Mouse (Mus musculus) forebrain, embryonic 15.5 days (tissue): ENCODE results near the gene Irf2bp1. TPM values are rescaled to one million over a fixed set of nuclear protein-coding genes. Genes with fewer than 3 reads are reported as not detected.

ENCODE experiments used
- ATAC-seq: fragments of 200-750 bp; cut with Nextera tagmentation; replicated peaks from 2 replicates; pipeline ENCODE4 v1.8.0; 2017; ENCODE audit warnings: mild to moderate bottlenecking, moderate TSS enrichment, moderate library complexity
- H3K27ac ChIP-seq: fragments of 300-500 bp; sonication (generic); replicated peaks from 2 replicates; pipeline ENCODE4 v1.5.1; 2015; ENCODE audit warnings: mild to moderate bottlenecking, inconsistent platforms
- H3K27me3 ChIP-seq: fragments of 300-500 bp; sonication (generic); 2 replicates; pipeline ENCODE4 v1.6.1; 2015; ENCODE audit warnings: inconsistent platforms
- H3K36me3 ChIP-seq: fragments of 300-500 bp; sonication (generic); 2 replicates; pipeline ENCODE4 v1.6.1; 2015; ENCODE audit warnings: mild to moderate bottlenecking, inconsistent platforms
- H3K4me1 ChIP-seq: fragments of 300-500 bp; sonication (generic); 2 replicates; pipeline ENCODE4 v1.6.1; 2015; ENCODE audit warnings: inconsistent platforms
- H3K4me2 ChIP-seq: fragments of 300-500 bp; sonication (generic); replicated peaks from 2 replicates; pipeline ENCODE4 v1.6.1; 2015; ENCODE audit warnings: mild to moderate bottlenecking, inconsistent platforms
- H3K4me3 ChIP-seq: fragments of 300-500 bp; sonication (generic); 2 replicates; pipeline ENCODE4 v1.5.1; 2015; ENCODE audit warnings: mild to moderate bottlenecking, inconsistent platforms
- H3K9ac ChIP-seq: fragments of 300-500 bp; sonication (generic); replicated peaks from 2 replicates; pipeline ENCODE4 v1.6.1; 2015; ENCODE audit warnings: mild to moderate bottlenecking, inconsistent platforms
- H3K9me3 ChIP-seq: fragments of 300-500 bp; sonication (generic); 2 replicates; pipeline ENCODE4 v1.6.1; 2016; ENCODE audit warnings: inconsistent platforms
- WGBS: fragments of 180-500 bp; shearing (Covaris S2); methylation state at CpG from one replicate; pipeline ENCODE4 v1.1.7; 2015; ENCODE audit warnings: mixed read lengths; 5-methylcytosine and 5-hydroxymethylcytosine counted together
- polyA plus RNA-seq: library from polyadenylated mRNA; unstranded; fragments of >200 nt; fragmentation: Nextera tagmentation; extraction: Ambion mirVana; gene quantifications from 2 replicates; pipeline ENCODE4 v1.2.1, GENCODE M21; 2015

Gene Irf2bp1
- polyA plus RNA-seq, 1 experiment from 2014 or later = 36.7 TPM

DNA sequence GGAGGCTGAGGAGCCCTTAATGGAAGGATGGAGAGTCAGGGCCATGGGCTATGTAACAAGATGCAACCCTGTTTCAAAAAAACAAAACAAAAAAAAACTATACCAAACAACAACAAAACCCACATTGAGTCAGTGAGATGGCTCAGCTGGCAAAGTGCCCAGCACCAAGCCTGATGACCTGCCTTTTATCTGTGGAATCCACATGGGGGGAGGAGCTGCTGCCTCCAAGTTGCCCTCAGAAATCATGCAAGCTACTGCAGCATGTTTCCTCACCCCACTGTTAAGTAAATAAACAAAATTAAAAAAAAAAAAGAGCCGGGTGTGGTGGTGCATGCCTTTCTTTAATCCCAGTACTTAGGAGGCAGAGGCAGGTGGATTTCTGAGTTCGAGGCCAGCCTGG lies 17.3 kb upstream of the Irf2bp1 start:
- no peak overlapping the region for H3K4me3 ChIP-seq
- no peaks in the 10 kb centered on the region for H3K36me3 ChIP-seq
- ATAC-seq = no peak
- H3K27ac ChIP-seq = no peak overlapping the region
- WGBS = 85% methylated on average over 2 of the region's 2 CpGs
- H3K9ac ChIP-seq = no peak overlapping the region
- no peaks in the 10 kb centered on the region for H3K9me3 ChIP-seq
- no peak overlapping the region for H3K4me2 ChIP-seq
- no peaks in the 10 kb centered on the region for H3K27me3 ChIP-seq
- peaks cover 5% of the 10 kb centered on the region for H3K4me1 ChIP-seq

DNA sequence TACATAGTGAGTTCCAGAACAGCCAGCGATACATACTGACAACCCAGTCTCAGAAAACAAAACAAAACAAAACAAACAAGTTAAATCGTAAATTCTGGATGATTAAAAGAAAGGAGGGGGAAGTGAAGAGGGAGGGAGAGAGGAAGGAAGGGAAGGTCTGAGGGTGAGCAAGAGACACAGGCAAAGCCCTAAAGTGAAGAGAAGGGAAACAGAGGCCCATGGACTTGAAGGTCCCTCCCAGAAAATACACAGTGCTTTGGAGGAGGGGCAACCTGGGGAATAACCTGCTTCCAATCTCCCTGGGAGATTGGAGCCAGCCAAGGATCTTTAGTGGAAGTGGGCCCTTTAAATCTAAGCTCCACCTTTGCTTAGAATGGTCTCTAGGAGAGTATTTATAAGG lies 16.7 kb upstream of the Irf2bp1 start, which contains the start of gene Nanos2:
Nanos2 (plus strand) TSS at position 301 of the 400 bp plus-strand sequence.
- Histone ChIP-seq H3K27ac (no peak within 1 kb of the TSS), H3K4me3 (no peak within 1 kb of the TSS), H3K4me2 (no peak within 1 kb of the TSS), H3K9me3 (no peaks in the 10 kb centered on the region), H3K9ac (no peak within 1 kb of the TSS), H3K36me3 (no peaks in the 10 kb centered on the region), H3K27me3 (0 out of 2 replicates have a peak, but pooled peaks cover under 1% of the 10 kb centered on the region), H3K4me1 (peaks cover 11% of the 10 kb centered on the region)
- ATAC-seq = no peak
- 72% methylated on average over 2 of the region's 2 CpGs for WGBS

DNA sequence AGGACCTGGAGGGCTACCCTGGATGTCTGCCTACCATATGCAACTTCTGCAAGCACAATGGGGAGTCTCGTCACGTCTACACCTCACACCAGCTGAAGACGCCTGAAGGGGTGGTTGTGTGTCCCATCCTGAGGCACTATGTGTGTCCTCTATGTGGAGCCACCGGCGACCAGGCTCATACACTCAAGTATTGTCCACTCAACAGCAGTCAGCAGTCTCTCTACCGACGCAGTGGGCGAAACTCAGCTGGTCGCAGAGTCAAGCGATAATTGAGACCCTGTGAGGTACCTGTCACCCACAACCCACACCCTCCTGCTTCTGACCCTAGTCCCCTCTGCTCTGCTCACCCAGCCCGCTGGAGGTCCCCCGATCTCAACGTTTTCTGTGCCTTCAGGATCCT lies 16.1 kb upstream of the Irf2bp1 start:
- H3K27ac ChIP-seq = no peak overlapping the region
- H3K9ac ChIP-seq = no peak overlapping the region
- H3K4me1 ChIP-seq = peaks cover 18% of the 10 kb centered on the region
- peaks cover 7% of the 10 kb centered on the region; the same call in 1 of the 2 replicates for H3K27me3 ChIP-seq
- H3K4me3 ChIP-seq = no peak overlapping the region
- no peaks in the 10 kb centered on the region for H3K36me3 ChIP-seq
- WGBS = 75% methylated on average over 13 of the region's 13 CpGs
- no peak for ATAC-seq
- H3K4me2 ChIP-seq = no peak overlapping the region
- no peaks in the 10 kb centered on the region for H3K9me3 ChIP-seq

DNA sequence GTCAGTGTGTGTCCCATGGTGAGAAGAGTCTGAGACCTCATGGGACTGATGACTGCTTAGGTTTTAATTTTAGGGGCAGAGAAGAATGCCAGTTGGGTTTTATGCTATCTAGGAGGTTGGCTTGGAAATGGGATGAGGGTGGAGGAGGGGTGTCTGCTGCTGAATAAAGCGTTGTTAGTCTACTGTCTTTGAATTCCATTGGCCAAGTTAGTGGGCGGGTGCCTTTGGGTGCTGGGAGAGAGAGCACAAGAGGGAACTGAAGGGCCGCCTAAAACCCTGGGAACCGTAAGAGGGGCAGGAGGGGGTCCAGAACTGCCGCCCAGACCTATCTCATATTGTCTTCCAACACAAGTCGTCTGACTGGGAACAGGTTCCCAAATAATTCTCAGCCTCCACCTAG lies 15.1 kb upstream of the Irf2bp1 start:
- Histone ChIP-seq H3K9me3 (no peaks in the 10 kb centered on the region), H3K27me3 (peaks cover 11% of the 10 kb centered on the region; the same call in 1 of the 2 replicates), H3K27ac (no peak overlapping the region), H3K4me1 (peaks cover 27% of the 10 kb centered on the region), H3K36me3 (no peaks in the 10 kb centered on the region), H3K4me2 (no peak overlapping the region), H3K9ac (no peak overlapping the region), H3K4me3 (no peak overlapping the region)
- ATAC-seq = no peak
- WGBS = 67% methylated on average over 6 of the region's 6 CpGs

DNA sequence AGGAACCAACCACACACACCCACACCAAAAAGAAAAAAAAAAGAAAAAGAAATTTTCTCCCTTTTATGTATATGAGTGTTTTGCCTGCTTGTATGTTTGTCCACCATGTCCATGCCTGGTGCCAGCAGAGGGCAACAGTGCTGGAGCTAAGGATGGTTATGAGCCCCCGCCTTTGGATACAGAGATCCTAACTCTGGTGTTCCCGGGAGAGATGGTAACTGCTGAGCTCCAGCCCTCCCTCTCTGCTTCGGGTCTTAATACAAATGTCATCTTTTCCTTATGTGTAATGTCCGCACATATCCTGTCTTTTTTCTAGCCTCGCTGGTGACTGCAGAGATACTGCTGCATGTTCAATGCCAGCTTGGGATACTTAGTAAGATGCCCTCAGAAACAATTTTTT lies 13.8 kb upstream of the Irf2bp1 start:
- Histone ChIP-seq H3K4me3 (peak overlapping the region; percentile 54), H3K9ac (peak overlapping the region; percentile 50), H3K9me3 (no peaks in the 10 kb centered on the region), H3K4me1 (peaks cover 28% of the 10 kb centered on the region), H3K27me3 (peaks cover 11% of the 10 kb centered on the region; the same call in 1 of the 2 replicates), H3K4me2 (peak overlapping the region; percentile 67), H3K36me3 (no peaks in the 10 kb centered on the region), H3K27ac (peak overlapping the region; percentile 95)
- 5% methylated on average over 5 of the region's 5 CpGs for WGBS
- ATAC-seq = no peak

DNA sequence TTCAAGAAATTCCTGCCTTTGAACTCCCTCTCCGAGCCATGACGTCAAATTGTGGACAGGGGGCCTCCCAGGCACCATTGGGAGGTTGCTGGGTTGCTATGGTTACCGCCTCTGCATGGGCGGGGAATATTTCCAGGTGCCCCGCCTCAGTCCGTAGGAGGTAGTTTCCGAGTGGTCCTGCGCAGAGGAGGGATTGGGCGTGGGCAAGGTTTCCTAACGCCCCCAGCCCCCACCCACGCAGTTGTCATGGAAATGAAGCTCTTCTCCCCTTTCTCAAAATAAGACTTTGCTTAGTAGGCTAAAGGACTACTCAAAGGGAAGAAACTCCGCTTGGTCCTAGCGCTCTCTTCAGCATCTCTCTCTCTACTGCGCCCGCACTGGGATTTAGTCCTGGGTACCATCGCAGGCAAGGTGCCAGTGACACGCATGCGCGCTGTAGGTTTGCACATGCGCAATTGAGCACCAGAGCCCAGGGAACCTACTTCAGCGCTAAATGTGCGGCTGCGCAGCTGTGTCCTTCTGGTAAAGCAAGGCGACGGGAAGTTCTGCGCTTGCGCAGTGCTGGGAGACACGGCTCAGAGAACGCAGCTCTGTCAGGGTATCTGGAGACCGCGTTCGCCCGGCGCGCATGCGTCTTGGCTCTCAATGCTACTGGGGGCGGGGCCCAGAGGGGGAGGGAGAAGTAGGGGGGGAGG lies 13.1 kb upstream of the Irf2bp1 start, which contains the start of gene Mypop:
Mypop (plus strand) TSS at position 645 of the 695 bp plus-strand sequence.
- ATAC-seq = peak; percentile 95
- Histone ChIP-seq H3K9ac (peak within 1 kb of the TSS; percentile 59), H3K36me3 (no peaks in the 10 kb centered on the region), H3K4me3 (peak within 1 kb of the TSS; percentile 54), H3K4me1 (peaks cover 31% of the 10 kb centered on the region), H3K27ac (peak within 1 kb of the TSS; percentile 95), H3K27me3 (peaks cover 11% of the 10 kb centered on the region; the same call in 1 of the 2 replicates), H3K9me3 (no peaks in the 10 kb centered on the region), H3K4me2 (peak within 1 kb of the TSS; percentile 87)
- WGBS = under 1% methylated on average over 37 of the region's 37 CpGs

DNA sequence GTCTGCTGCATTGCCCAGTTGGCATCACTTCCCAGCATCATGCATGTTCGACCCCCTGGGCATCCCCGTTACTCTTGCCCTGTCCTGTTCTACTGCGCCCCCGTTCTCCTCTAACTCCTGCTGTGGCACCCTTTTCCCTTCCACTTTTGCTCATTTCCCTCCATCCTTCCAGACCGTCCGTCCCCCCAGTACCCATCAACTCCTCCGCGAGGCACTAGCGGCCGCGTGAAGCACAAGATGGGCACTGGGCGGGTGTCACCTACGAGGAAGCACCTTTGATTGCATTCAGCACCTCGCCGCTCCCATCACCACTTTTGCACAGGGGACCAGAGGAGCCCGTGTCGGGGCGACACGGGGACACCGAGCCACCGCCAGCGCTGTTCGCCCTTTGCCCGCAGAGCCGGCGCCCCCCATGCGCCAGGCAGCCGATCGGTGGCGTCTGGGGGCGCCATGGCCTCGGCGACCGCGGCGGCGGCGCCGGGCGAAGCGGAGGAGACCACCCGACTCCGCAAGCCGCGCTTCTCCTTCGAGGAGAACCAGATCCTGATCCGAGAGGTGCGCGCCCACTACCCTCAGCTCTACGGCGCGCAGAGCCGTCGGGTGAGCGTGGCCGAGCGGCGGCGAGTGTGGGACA lies 12.1 kb upstream of the Irf2bp1 start:
- Histone ChIP-seq H3K36me3 (peaks cover 7% of the 10 kb centered on the region; the same call in 1 of the 2 replicates), H3K9ac (peak overlapping the region; percentile 59), H3K4me2 (peak overlapping the region; percentile 87), H3K4me1 (peaks cover 31% of the 10 kb centered on the region), H3K27me3 (peaks cover 11% of the 10 kb centered on the region; the same call in 1 of the 2 replicates), H3K4me3 (peak overlapping the region; percentile 54), H3K9me3 (no peaks in the 10 kb centered on the region), H3K27ac (0 out of 2 replicates have a peak overlapping the region, but pooled peaks have one; percentile 95)
- peak; percentile 14; the same call in 1 of the 2 replicates for ATAC-seq
- WGBS = under 1% methylated on average over 58 of the region's 59 CpGs

DNA sequence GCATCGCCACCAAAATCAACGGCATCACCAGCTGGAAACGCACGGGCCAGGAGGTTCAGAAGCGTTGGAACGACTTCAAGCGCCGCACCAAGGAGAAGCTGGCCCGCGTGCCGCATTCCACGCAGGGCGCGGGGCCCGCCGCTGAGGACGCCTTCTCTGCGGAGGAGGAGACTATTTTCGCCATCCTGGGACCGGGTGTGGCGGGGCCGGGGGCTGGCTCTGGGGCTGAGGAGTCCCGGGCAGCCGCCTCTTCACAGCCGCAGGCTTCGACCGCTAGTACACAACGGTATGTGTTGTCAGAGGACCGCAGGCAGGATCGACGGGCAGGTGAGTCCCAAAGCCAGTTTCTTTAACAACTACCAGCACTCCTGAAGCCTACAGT lies 11.6 kb upstream of the Irf2bp1 start:
- no peaks in the 10 kb centered on the region for H3K9me3 ChIP-seq
- peaks cover 11% of the 10 kb centered on the region; the same call in 1 of the 2 replicates for H3K27me3 ChIP-seq
- no peak overlapping the region for H3K27ac ChIP-seq
- peak overlapping the region; percentile 87 for H3K4me2 ChIP-seq
- H3K4me3 ChIP-seq = peak overlapping the region; percentile 54
- H3K4me1 ChIP-seq = peaks cover 31% of the 10 kb centered on the region
- 2% methylated on average over 31 of the region's 31 CpGs for WGBS
- H3K9ac ChIP-seq = peak overlapping the region; percentile 59
- no peak for ATAC-seq
- H3K36me3 ChIP-seq = peaks cover 7% of the 10 kb centered on the region; the same call in 1 of the 2 replicates

DNA sequence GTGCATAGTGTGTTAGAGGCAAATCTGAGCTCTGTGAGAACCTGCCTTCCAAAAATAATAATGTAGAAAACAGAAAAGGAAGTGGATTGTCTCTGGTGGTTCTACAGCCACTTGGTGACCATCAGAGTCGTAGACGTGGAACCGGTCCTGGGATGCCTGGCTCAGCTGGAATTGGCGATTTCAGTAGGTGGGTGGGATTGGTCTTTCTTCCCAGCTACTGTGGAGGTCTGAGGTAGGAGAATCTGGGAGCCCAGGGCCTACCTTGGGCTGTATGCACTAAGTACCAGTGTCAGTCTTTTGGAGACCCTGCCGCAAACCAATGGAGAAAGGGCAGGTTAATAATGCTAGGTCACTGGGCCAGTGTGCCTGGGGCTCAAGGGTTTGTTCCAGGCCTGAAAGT lies 10.8 kb upstream of the Irf2bp1 start:
- 91% methylated on average over 5 of the region's 5 CpGs for whole genome bisulfite sequencing
- no peak for ATAC-seq
- Histone ChIP-seq H3K9me3 (no peaks in the 10 kb centered on the region), H3K4me2 (peak overlapping the region; percentile 87), H3K36me3 (peaks cover 7% of the 10 kb centered on the region; the same call in 1 of the 2 replicates), H3K9ac (no peak overlapping the region), H3K4me3 (peak overlapping the region; percentile 54), H3K27me3 (peaks cover 11% of the 10 kb centered on the region; the same call in 1 of the 2 replicates), H3K27ac (no peak overlapping the region), H3K4me1 (peaks cover 31% of the 10 kb centered on the region)

DNA sequence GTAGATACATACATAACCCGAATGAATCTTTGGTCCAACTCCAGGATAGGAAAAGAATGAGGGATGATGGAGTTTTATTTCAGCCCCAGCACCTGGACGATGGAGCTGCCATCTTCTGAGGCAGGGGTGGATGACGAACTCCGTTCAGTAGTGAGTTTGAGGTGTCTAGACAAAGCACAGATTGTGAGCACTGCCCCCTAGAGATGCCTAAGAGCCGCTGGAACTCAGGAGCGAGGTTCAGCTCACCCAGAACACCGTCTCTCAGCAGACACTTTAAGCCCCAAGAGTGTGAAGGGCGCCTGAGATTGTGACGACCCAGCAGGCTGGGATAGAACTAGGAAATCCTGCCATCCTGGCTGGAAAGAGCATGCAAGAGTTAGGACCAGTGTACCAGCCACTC lies 5.0 kb upstream of the Irf2bp1 start:
- no peak overlapping the region for H3K27ac ChIP-seq
- H3K36me3 ChIP-seq = peaks cover 7% of the 10 kb centered on the region; the same call in 1 of the 2 replicates
- no peak overlapping the region for H3K9ac ChIP-seq
- H3K9me3 ChIP-seq = no peaks in the 10 kb centered on the region
- no peak overlapping the region for H3K4me2 ChIP-seq
- no peaks in the 10 kb centered on the region for H3K27me3 ChIP-seq
- no peak overlapping the region for H3K4me3 ChIP-seq
- no peak for ATAC-seq
- WGBS = 29% methylated on average over 9 of the region's 9 CpGs
- H3K4me1 ChIP-seq = peaks cover 16% of the 10 kb centered on the region

DNA sequence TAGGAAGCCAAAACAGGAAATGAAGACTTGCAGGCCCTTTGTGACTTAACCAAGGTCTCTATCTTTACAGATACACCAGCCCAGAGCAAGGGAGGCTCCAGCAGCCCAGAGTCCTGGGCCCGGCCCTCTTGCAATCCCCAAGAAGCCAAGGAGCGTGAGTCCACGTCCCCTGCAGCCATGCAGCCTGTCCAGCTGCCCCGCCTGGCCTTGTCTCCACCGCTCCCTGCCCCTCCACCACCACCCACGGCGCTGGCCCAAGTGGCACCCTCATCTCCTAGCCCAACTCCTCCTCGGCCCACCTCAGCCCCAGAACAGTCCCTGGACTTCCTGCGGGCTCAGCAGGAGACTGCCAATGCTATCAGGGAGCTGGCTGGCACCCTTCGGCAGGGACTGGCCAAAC lies 3.4 kb upstream of the Irf2bp1 start:
- H3K27ac ChIP-seq = no peak overlapping the region
- H3K4me3 ChIP-seq = peak overlapping the region; percentile 15
- peak overlapping the region; percentile 12 for H3K4me2 ChIP-seq
- H3K27me3 ChIP-seq = no peaks in the 10 kb centered on the region
- ATAC-seq = no peak
- peaks cover 12% of the 10 kb centered on the region for H3K36me3 ChIP-seq
- no peaks in the 10 kb centered on the region for H3K9me3 ChIP-seq
- WGBS = 65% methylated on average over 10 of the region's 10 CpGs
- H3K9ac ChIP-seq = no peak overlapping the region
- peaks cover 24% of the 10 kb centered on the region for H3K4me1 ChIP-seq
